Mouse (Mus musculus): ENCODE measurements around the gene Ampd2.

DNA sequence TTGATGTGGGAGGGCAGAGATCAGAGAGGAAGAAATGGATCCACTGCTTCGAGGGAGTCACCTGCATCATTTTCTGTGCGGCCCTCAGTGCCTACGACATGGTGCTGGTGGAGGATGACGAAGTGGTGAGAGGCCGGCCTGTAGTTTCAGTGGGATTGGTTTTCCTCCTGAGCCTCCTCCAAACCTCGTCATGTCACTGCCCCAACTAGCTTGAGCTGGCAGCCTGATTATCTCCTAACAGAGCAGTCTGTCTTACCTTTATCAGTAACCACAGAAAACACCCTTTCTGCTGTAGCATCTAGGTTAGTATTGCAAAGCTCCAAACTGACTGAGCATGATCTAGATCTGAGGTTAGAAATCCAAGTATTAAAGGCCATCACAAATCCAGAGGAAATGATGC is 11.9 kb upstream of the Ampd2 start:
- TF ChIP-seq CTCF (IDR thresholded peaks at IDR 0.05; ENCODE audit: extremely low read depth, insufficient read depth, low read length) (no peak), POLR2A (IDR thresholded peaks at IDR 0.05; ENCODE audit: extremely low read depth, insufficient read depth, low read length) (no peak)

Data from cortical plate, adult 2 months (tissue).